Mouse (Mus musculus): ENCODE measurements around the gene Susd5. TPM values are rescaled to one million over a fixed set of nuclear protein-coding genes. Genes with fewer than 3 reads are reported as not detected.
"Not testable (repeated sequence)": the region's sequence is repeated elsewhere in the genome, so short reads cannot be mapped to it uniquely, and the experiment has no call there.

Susd5 gene
- polyA plus RNA-seq, 1 experiment = 0.48 TPM

- H3K27ac ChIP-seq (ENCODE audit: insufficient read depth, low read depth, low read length) = no peak overlapping the region
- no peak for DNase-seq
- H3K4me1 ChIP-seq (ENCODE audit: control insufficient read depth, insufficient read depth, low read length) = no peaks in the 10 kb centered on the region
- no peak overlapping the region for H3K4me3 ChIP-seq (ENCODE audit: insufficient read depth, low read depth, low read length)
- no peaks in the 10 kb centered on the region for H3K36me3 ChIP-seq (ENCODE audit: control insufficient read depth, insufficient read depth, low read length)
- no peak for TF ChIP-seq POLR2A (IDR thresholded peaks at IDR 0.05; ENCODE audit: low read depth, low read length)
- TF ChIP-seq CTCF (conservative IDR thresholded peaks at IDR 0.05; ENCODE audit: insufficient read depth, insufficient read length, low read depth, low read length) = no peak
- WGBS = 77% methylated on average over 2 of the region's 2 CpGs
- H3K27me3 ChIP-seq (replicated peaks; ENCODE audit: control insufficient read depth, insufficient read depth, low read length) = no peaks in the 10 kb centered on the region
These were observed 37.9 kb downstream of the Susd5 start for GRCm38 (mm10) chr9:114094854-114095253.

- no peaks in the 10 kb centered on the region for H3K36me3 ChIP-seq (ENCODE audit: control insufficient read depth, insufficient read depth, low read length)
- TF ChIP-seq POLR2A (IDR thresholded peaks at IDR 0.05; ENCODE audit: low read depth, low read length) = no peak
- no peak for TF ChIP-seq CTCF (conservative IDR thresholded peaks at IDR 0.05; ENCODE audit: insufficient read depth, insufficient read length, low read depth, low read length)
- no peaks in the 10 kb centered on the region for H3K4me1 ChIP-seq (ENCODE audit: control insufficient read depth, insufficient read depth, low read length)
- no peak overlapping the region for H3K27ac ChIP-seq (ENCODE audit: insufficient read depth, low read depth, low read length)
- no peaks in the 10 kb centered on the region for H3K27me3 ChIP-seq (replicated peaks; ENCODE audit: control insufficient read depth, insufficient read depth, low read length)
- no peak overlapping the region for H3K4me3 ChIP-seq (ENCODE audit: insufficient read depth, low read depth, low read length)
- WGBS = 63% methylated on average over 9 of the region's 9 CpGs
- DNase-seq = no peak
These were observed 41.9 kb downstream of the Susd5 start for GRCm38 (mm10) chr9:114098716-114099302.

- H3K4me1 ChIP-seq (ENCODE audit: control insufficient read depth, insufficient read depth, low read length) = no peaks in the 10 kb centered on the region
- TF ChIP-seq CTCF (conservative IDR thresholded peaks at IDR 0.05; ENCODE audit: insufficient read depth, insufficient read length, low read depth, low read length) (no peak), POLR2A (IDR thresholded peaks at IDR 0.05; ENCODE audit: low read depth, low read length) (no peak)
- H3K27ac ChIP-seq (ENCODE audit: insufficient read depth, low read depth, low read length) = no peak overlapping the region
- H3K36me3 ChIP-seq (ENCODE audit: control insufficient read depth, insufficient read depth, low read length) = no peaks in the 10 kb centered on the region
- H3K4me3 ChIP-seq (ENCODE audit: insufficient read depth, low read depth, low read length) = no peak overlapping the region
- no peak for DNase-seq
- no peaks in the 10 kb centered on the region for H3K27me3 ChIP-seq (replicated peaks; ENCODE audit: control insufficient read depth, insufficient read depth, low read length)
- WGBS = 81% methylated on average over 2 of the region's 2 CpGs
These were observed 53.3 kb downstream of the Susd5 start for GRCm38 (mm10) chr9:114110268-114110667.

- Histone ChIP-seq H3K27me3 (replicated peaks; ENCODE audit: control insufficient read depth, insufficient read depth, low read length) (no peaks in the 10 kb centered on the region), H3K4me3 (ENCODE audit: insufficient read depth, low read depth, low read length) (no peak overlapping the region), H3K36me3 (ENCODE audit: control insufficient read depth, insufficient read depth, low read length) (no peaks in the 10 kb centered on the region), H3K4me1 (ENCODE audit: control insufficient read depth, insufficient read depth, low read length) (no peaks in the 10 kb centered on the region), H3K27ac (ENCODE audit: insufficient read depth, low read depth, low read length) (no peak overlapping the region)
- 90% methylated on average over 8 of the region's 8 CpGs for WGBS
- TF ChIP-seq POLR2A (IDR thresholded peaks at IDR 0.05; ENCODE audit: low read depth, low read length) = no peak
- TF ChIP-seq CTCF (conservative IDR thresholded peaks at IDR 0.05; ENCODE audit: insufficient read depth, insufficient read length, low read depth, low read length) = no peak
- no peak for DNase-seq
These were observed 54.2 kb downstream of the Susd5 start for GRCm38 (mm10) chr9:114111161-114111560.

GRCm38 (mm10) chr9:114112226-114112625 lies 55.3 kb downstream of the Susd5 start:
- TF ChIP-seq CTCF (conservative IDR thresholded peaks at IDR 0.05; ENCODE audit: insufficient read depth, insufficient read length, low read depth, low read length) = no peak
- TF ChIP-seq POLR2A (IDR thresholded peaks at IDR 0.05; ENCODE audit: low read depth, low read length) = no peak
- no peaks in the 10 kb centered on the region for H3K36me3 ChIP-seq (ENCODE audit: control insufficient read depth, insufficient read depth, low read length)
- H3K27ac ChIP-seq (ENCODE audit: insufficient read depth, low read depth, low read length) = no peak overlapping the region
- H3K4me1 ChIP-seq (ENCODE audit: control insufficient read depth, insufficient read depth, low read length) = no peaks in the 10 kb centered on the region
- no peaks in the 10 kb centered on the region for H3K27me3 ChIP-seq (replicated peaks; ENCODE audit: control insufficient read depth, insufficient read depth, low read length)
- H3K4me3 ChIP-seq (ENCODE audit: insufficient read depth, low read depth, low read length) = no peak overlapping the region
- DNase-seq = no peak
- WGBS = 22% methylated on average over 6 of the region's 6 CpGs

GRCm38 (mm10) chr9:114113911-114114623 lies 57.1 kb downstream of the Susd5 start:
- H3K4me3 ChIP-seq (ENCODE audit: insufficient read depth, low read depth, low read length) = no peak overlapping the region
- no peaks in the 10 kb centered on the region for H3K27me3 ChIP-seq (replicated peaks; ENCODE audit: control insufficient read depth, insufficient read depth, low read length)
- TF ChIP-seq CTCF (conservative IDR thresholded peaks at IDR 0.05; ENCODE audit: insufficient read depth, insufficient read length, low read depth, low read length) (no peak), POLR2A (IDR thresholded peaks at IDR 0.05; ENCODE audit: low read depth, low read length) (no peak)
- peak; percentile 8 for DNase-seq
- no peaks in the 10 kb centered on the region for H3K4me1 ChIP-seq (ENCODE audit: control insufficient read depth, insufficient read depth, low read length)
- WGBS = 73% methylated on average over 18 of the region's 18 CpGs
- no peak overlapping the region for H3K27ac ChIP-seq (ENCODE audit: insufficient read depth, low read depth, low read length)
- no peaks in the 10 kb centered on the region for H3K36me3 ChIP-seq (ENCODE audit: control insufficient read depth, insufficient read depth, low read length)

GRCm38 (mm10) chr9:114116672-114117071 lies 59.7 kb downstream of the Susd5 start:
- H3K27ac ChIP-seq (ENCODE audit: insufficient read depth, low read depth, low read length); H3K36me3 ChIP-seq (ENCODE audit: control insufficient read depth, insufficient read depth, low read length); H3K4me3 ChIP-seq (ENCODE audit: insufficient read depth, low read depth, low read length); H3K4me1 ChIP-seq (ENCODE audit: control insufficient read depth, insufficient read depth, low read length); H3K27me3 ChIP-seq (replicated peaks; ENCODE audit: control insufficient read depth, insufficient read depth, low read length): not testable (repeated sequence)
- TF ChIP-seq CTCF (conservative IDR thresholded peaks at IDR 0.05; ENCODE audit: insufficient read depth, insufficient read length, low read depth, low read length) = peak; percentile 51
- WGBS = 13% methylated on average over 5 of the region's 5 CpGs
- DNase-seq = peak; percentile 69

- not testable (repeated sequence) for H3K27ac ChIP-seq (ENCODE audit: insufficient read depth, low read depth, low read length); H3K4me1 ChIP-seq (ENCODE audit: control insufficient read depth, insufficient read depth, low read length); DNase-seq; H3K36me3 ChIP-seq (ENCODE audit: control insufficient read depth, insufficient read depth, low read length); H3K27me3 ChIP-seq (replicated peaks; ENCODE audit: control insufficient read depth, insufficient read depth, low read length); H3K4me3 ChIP-seq (ENCODE audit: insufficient read depth, low read depth, low read length)
These were observed 65.9 kb downstream of the Susd5 start for GRCm38 (mm10) chr9:114122862-114123261.

GRCm38 (mm10) chr9:114129273-114129835 lies 72.4 kb downstream of the Susd5 start:
- WGBS = 87% methylated on average over 1 of the region's 1 CpGs
- not testable (repeated sequence) for H3K36me3 ChIP-seq (ENCODE audit: control insufficient read depth, insufficient read depth, low read length); DNase-seq; H3K4me1 ChIP-seq (ENCODE audit: control insufficient read depth, insufficient read depth, low read length); H3K4me3 ChIP-seq (ENCODE audit: insufficient read depth, low read depth, low read length); H3K27ac ChIP-seq (ENCODE audit: insufficient read depth, low read depth, low read length); H3K27me3 ChIP-seq (replicated peaks; ENCODE audit: control insufficient read depth, insufficient read depth, low read length)

Measured in kidney, adult 2 months (tissue).